27 mouse cellular contexts compared by ENCODE assay signal in the genomic region with DNA sequence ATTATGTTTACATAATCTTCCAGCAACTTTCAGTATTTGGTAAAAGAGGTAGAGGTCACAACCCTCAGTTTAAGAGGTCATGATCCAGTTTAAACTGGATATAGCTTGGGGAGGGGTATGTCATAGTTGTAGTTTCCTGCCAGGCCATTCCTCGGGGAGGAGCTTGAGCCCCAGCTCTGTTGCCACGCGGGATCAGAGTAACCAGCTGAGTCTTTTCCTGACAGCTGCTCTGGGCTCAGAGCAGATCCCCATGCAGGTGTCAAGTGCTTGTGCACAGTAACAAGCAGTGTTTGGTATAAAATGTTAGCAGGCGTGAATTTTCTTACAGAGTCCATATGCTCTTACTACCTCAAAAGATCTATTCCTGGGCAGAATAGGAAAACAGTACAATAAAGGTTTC.
DNase-seq lines count a peak whose midpoint lies in the region; ATAC-seq lines count a peak whose summit lies in the region.
"Had no signal": no experiment of that assay in that cellular context is flagged by ENCODE, and none has a peak within 500 bp of the region (broad histone marks: within the 10 kb centered on the region; RNA-seq: fewer than 3 reads in every experiment).

No protein-coding gene starts in this region.

- DNase-seq in heart, adult 11 months, result peak; percentile 66
- no peak for DNase-seq in heart, postnatal 14 days
- DNase-seq in embryonic facial prominence, embryonic 10.5 days (ENCODE audit: low spot score), result peak; percentile 16
- no peak for DNase-seq in right cerebral cortex, postnatal 25 days
- DNase-seq: adrenal gland, adult 8-10 months; cerebellum, adult 8-10 months; gastrocnemius, postnatal 25 days; heart, adult 2 months; heart, postnatal 4 days; kidney, adult 2 months; kidney, postnatal 10 days; left cerebral cortex, postnatal 4 days; lung, adult 18-20 months; right cerebral cortex, postnatal 4 days; thymus, postnatal 25 days had no signal

- intact Hi-C loops in heart, postnatal 14 days (cut with DNase I), result no loop called here

- no peaks in the 10 kb centered on the region for H3K9me3 ChIP-seq in neural tube, embryonic 13.5 days
- 0 out of 2 replicates have a peak, but pooled peaks cover 4% of the 10 kb centered on the region for H3K9me3 ChIP-seq in neural tube, embryonic 15.5 days (replicated peaks)
- peaks cover 5% of the 10 kb centered on the region; the same call in 1 of the 2 replicates for H3K9me3 ChIP-seq in embryonic facial prominence, embryonic 10.5 days
- peaks cover 4% of the 10 kb centered on the region; the same call in 1 of the 2 replicates for H3K9me3 ChIP-seq in hindbrain, embryonic 12.5 days (replicated peaks)
- H3K9me3 ChIP-seq: G1E; hindbrain, embryonic 15.5 days; liver, embryonic 12.5 days; stomach, embryonic 15.5 days had no signal

- H3K4me3 ChIP-seq in neural tube, embryonic 13.5 days, result no peak overlapping the region
- H3K4me3 ChIP-seq in neural tube, embryonic 15.5 days (replicated peaks), result no peak overlapping the region
- no peak overlapping the region for H3K4me3 ChIP-seq in embryonic facial prominence, embryonic 10.5 days
- H3K4me3 ChIP-seq in hindbrain, embryonic 12.5 days, result no peak overlapping the region
- H3K4me3 ChIP-seq: embryonic facial prominence, embryonic 13.5 days; forebrain, embryonic 13.5 days; heart, adult 2 months; hindbrain, embryonic 15.5 days; left cerebral cortex, adult 2 months; liver, embryonic 12.5 days; stomach, embryonic 15.5 days had no signal

- H3K27me3 ChIP-seq in neural tube, embryonic 13.5 days, result no peaks in the 10 kb centered on the region
- no peaks in the 10 kb centered on the region for H3K27me3 ChIP-seq in neural tube, embryonic 15.5 days (replicated peaks)
- no peaks in the 10 kb centered on the region for H3K27me3 ChIP-seq in embryonic facial prominence, embryonic 10.5 days (replicated peaks; ENCODE audit: low read depth, poor library complexity, severe bottlenecking)
- no peaks in the 10 kb centered on the region for H3K27me3 ChIP-seq in hindbrain, embryonic 12.5 days
- H3K27me3 ChIP-seq: CH12.LX; embryonic facial prominence, embryonic 13.5 days; forebrain, embryonic 13.5 days; hindbrain, embryonic 15.5 days; liver, embryonic 12.5 days; Patski; stomach, embryonic 15.5 days had no signal

- 52% methylated on average over 4 of the region's 4 CpGs for WGBS in neural tube, embryonic 13.5 days
- WGBS in neural tube, embryonic 15.5 days, result 51% methylated on average over 4 of the region's 4 CpGs
- WGBS in embryonic facial prominence, embryonic 10.5 days, result 41% methylated on average over 4 of the region's 4 CpGs
- 42% methylated on average over 4 of the region's 4 CpGs for WGBS in hindbrain, embryonic 12.5 days

- no peaks in the 10 kb centered on the region for H3K36me3 ChIP-seq in neural tube, embryonic 13.5 days
- H3K36me3 ChIP-seq in neural tube, embryonic 15.5 days, result no peaks in the 10 kb centered on the region
- H3K36me3 ChIP-seq in embryonic facial prominence, embryonic 10.5 days (replicated peaks), result no peaks in the 10 kb centered on the region
- H3K36me3 ChIP-seq in hindbrain, embryonic 12.5 days, result no peaks in the 10 kb centered on the region
- H3K36me3 ChIP-seq: G1E; hindbrain, embryonic 15.5 days; liver, embryonic 12.5 days; stomach, embryonic 15.5 days had no signal

- no peak overlapping the region for H3K27ac ChIP-seq in neural tube, embryonic 13.5 days (replicated peaks)
- H3K27ac ChIP-seq in neural tube, embryonic 15.5 days (replicated peaks), result no peak overlapping the region
- no peak overlapping the region for H3K27ac ChIP-seq in embryonic facial prominence, embryonic 10.5 days (replicated peaks)
- no peak overlapping the region for H3K27ac ChIP-seq in hindbrain, embryonic 12.5 days
- H3K27ac ChIP-seq: embryonic facial prominence, embryonic 13.5 days; forebrain, embryonic 13.5 days; heart, adult 2 months; hindbrain, embryonic 15.5 days; left cerebral cortex, adult 2 months; liver, embryonic 12.5 days; stomach, embryonic 15.5 days had no signal

- ATAC-seq in neural tube, embryonic 13.5 days (ENCODE audit: low read depth), result peak; percentile 40; the same call in 1 of the 2 replicates
- no peak for ATAC-seq in neural tube, embryonic 15.5 days (ENCODE audit: low FRiP score)
- ATAC-seq in hindbrain, embryonic 12.5 days (ENCODE audit: low FRiP score), result no peak
- ATAC-seq: forebrain, embryonic 13.5 days; liver, embryonic 12.5 days; Patski had no signal

- no peak overlapping the region for H3K9ac ChIP-seq in neural tube, embryonic 13.5 days
- no peak overlapping the region for H3K9ac ChIP-seq in neural tube, embryonic 15.5 days (replicated peaks)
- no peak overlapping the region for H3K9ac ChIP-seq in hindbrain, embryonic 12.5 days
- H3K9ac ChIP-seq: embryonic facial prominence, embryonic 13.5 days; forebrain, embryonic 13.5 days; hindbrain, embryonic 15.5 days; liver, embryonic 12.5 days; stomach, embryonic 15.5 days had no signal

- no peak overlapping the region for H3K4me2 ChIP-seq in neural tube, embryonic 13.5 days
- H3K4me2 ChIP-seq in neural tube, embryonic 15.5 days, result no peak overlapping the region
- H3K4me2 ChIP-seq in hindbrain, embryonic 12.5 days (replicated peaks), result no peak overlapping the region
- H3K4me2 ChIP-seq: embryonic facial prominence, embryonic 13.5 days; forebrain, embryonic 13.5 days; hindbrain, embryonic 15.5 days; liver, embryonic 12.5 days; stomach, embryonic 15.5 days had no signal

- H3K4me1 ChIP-seq in neural tube, embryonic 13.5 days (replicated peaks), result no peaks in the 10 kb centered on the region
- no peaks in the 10 kb centered on the region for H3K4me1 ChIP-seq in neural tube, embryonic 15.5 days
- H3K4me1 ChIP-seq in embryonic facial prominence, embryonic 10.5 days, result peaks cover 6% of the 10 kb centered on the region; the same call in 1 of the 2 replicates
- H3K4me1 ChIP-seq in hindbrain, embryonic 12.5 days, result no peaks in the 10 kb centered on the region
- H3K4me1 ChIP-seq: forebrain, embryonic 13.5 days; hindbrain, embryonic 15.5 days; liver, embryonic 12.5 days; stomach, embryonic 15.5 days had no signal

Comparison
In these comparisons a context has a peak if more than half of its experiments do, and no peak if none do; other contexts are left out.
1. DNase-seq: peak in heart, adult 11 months (single experiment) and embryonic facial prominence, embryonic 10.5 days (single experiment); none in heart, postnatal 14 days (0 of 2) and right cerebral cortex, postnatal 25 days (single experiment).